Mouse (Mus musculus) adrenal gland, postnatal 10 days (tissue): ENCODE data around the gene Psme3. TPM values are rescaled to one million over a fixed set of nuclear protein-coding genes. Genes with fewer than 3 reads are reported as not detected.

Source experiments
- DNase-seq: peaks from one replicate; pipeline ENCODE4 v3.0.0; 2021; ENCODE audit warnings: mixed read lengths
- long read RNA-seq, 2 experiments: library from polyadenylated mRNA; stranded (forward); transcript quantifications; one replicate each; pipeline ENCODE4 v2.0.0; 2021
- total RNA-seq, 2 experiments: library from RNA; stranded (reverse); gene quantifications; 2 replicates each; pipeline ENCODE4 v1.2.3; 2021

Psme3 gene
- 100 to 1,000 TPM; 125 to 132 TPM for total RNA-seq
- long read RNA-seq, experiment 1, transcript Psme3-201 (11 exons, 2,664 nt), result major isoform, 22 of 38 reads
- long read RNA-seq, experiment 1, partial matches to known transcripts, result 12 of 38 reads
- long read RNA-seq, experiment 1, other reads (novel, unspliced or antisense), result 4 of 38 reads
- long read RNA-seq, experiment 2, transcript Psme3-201 (11 exons, 2,664 nt), result major isoform, 23 of 37 reads
- long read RNA-seq, experiment 2, partial matches to known transcripts, result 4 of 37 reads
- long read RNA-seq, experiment 2, other reads (novel, unspliced or antisense), result 10 of 37 reads

- peak; percentile 95 for DNase-seq
These were observed at the start of gene Psme3 for GRCm38 (mm10) chr11:101315665-101316500. Psme3 (plus strand) TSS chr11:101316213.

- DNase-seq, result no peak
These were observed 46.4 kb upstream of the Psme3 start for GRCm38 (mm10) chr11:101269577-101270116.

GRCm38 (mm10) chr11:101272446-101272845 lies 43.6 kb upstream of the Psme3 start:
- DNase-seq, result no peak

GRCm38 (mm10) chr11:101275309-101275708 lies 40.7 kb upstream of the Psme3 start:
- DNase-seq, result no peak

- no peak for DNase-seq
These were observed 39.5 kb upstream of the Psme3 start for GRCm38 (mm10) chr11:101276319-101277070.

GRCm38 (mm10) chr11:101277381-101278222 lies 38.4 kb upstream of the Psme3 start:
- DNase-seq, result no peak

GRCm38 (mm10) chr11:101278223-101279192 lies 37.5 kb upstream of the Psme3 start, which contains the start of the genes Cntd1 and Coa3:
Cntd1 (plus strand) TSS chr11:101279012.
Coa3 (minus strand) TSS chr11:101279114.
- DNase-seq, result peak; percentile 87

- DNase-seq, result no peak
These were observed 36.8 kb upstream of the Psme3 start for GRCm38 (mm10) chr11:101279193-101279569.

- DNase-seq, result no peak
These were observed 35.2 kb upstream of the Psme3 start for GRCm38 (mm10) chr11:101280837-101281236.

GRCm38 (mm10) chr11:101282896-101283295 lies 33.1 kb upstream of the Psme3 start:
- DNase-seq, result no peak

GRCm38 (mm10) chr11:101283805-101284204 lies 32.2 kb upstream of the Psme3 start:
- DNase-seq, result no peak

- peak; percentile 55 for DNase-seq
These were observed 28.7 kb upstream of the Psme3 start for GRCm38 (mm10) chr11:101287306-101287705.

GRCm38 (mm10) chr11:101291231-101291630 lies 24.8 kb upstream of the Psme3 start:
- DNase-seq, result no peak

- DNase-seq, result no peak
These were observed 20.8 kb upstream of the Psme3 start for GRCm38 (mm10) chr11:101295191-101295590.

GRCm38 (mm10) chr11:101300881-101301280 lies 15.1 kb upstream of the Psme3 start:
- no peak for DNase-seq

GRCm38 (mm10) chr11:101301299-101302003 lies 14.6 kb upstream of the Psme3 start:
- DNase-seq, result no peak

- peak; percentile 99 for DNase-seq
These were observed 13.8 kb upstream of the Psme3 start, which contains the start of gene Becn1 for GRCm38 (mm10) chr11:101302004-101302798. Becn1 (minus strand) TSS chr11:101302286.

GRCm38 (mm10) chr11:101307744-101308143 lies 8.3 kb upstream of the Psme3 start:
- no peak for DNase-seq
